Mouse (Mus musculus) cerebellum, adult 2 months (tissue): ENCODE results near the gene Tpsb2. TPM values are rescaled to one million over a fixed set of nuclear protein-coding genes. Genes with fewer than 3 reads are reported as not detected.

Source experiments
- DNase-seq, 2 experiments: peaks; one replicate each; pipeline ENCODE4 v3.0.0; 2021
- H3K27ac ChIP-seq: fragments of 200-500 bp; 2 replicates; pipeline ENCODE4 v1.5.1; 2012; ENCODE audit warnings: low read length, control low read depth, inconsistent platforms; ENCODE audit not compliant: insufficient read depth
- H3K27me3 ChIP-seq: fragments of 200-500 bp; 2 replicates; pipeline ENCODE4 v1.6.1; 2012; ENCODE audit warnings: inconsistent platforms, mild to moderate bottlenecking, low read length, moderate library complexity; ENCODE audit not compliant: control insufficient read depth, insufficient read depth
- H3K4me1 ChIP-seq: fragments of 200-500 bp; 2 replicates; pipeline ENCODE4 v1.6.1; 2011; ENCODE audit warnings: low read length; ENCODE audit not compliant: control insufficient read depth, insufficient read depth
- H3K4me3 ChIP-seq: fragments of 200-500 bp; replicated peaks from 2 replicates; pipeline ENCODE3; 2011; ENCODE audit warnings: mild to moderate bottlenecking, low read depth, low read length, control low read depth; ENCODE audit not compliant: insufficient read depth
- CTCF ChIP-seq: fragments of 200-500 bp; IDR thresholded peaks from 2 replicates; pipeline ENCODE4 v1.5.1; 2011; ENCODE audit warnings: low read depth, mild to moderate bottlenecking, control low read depth, low read length, moderate library complexity, borderline replicate concordance; ENCODE audit not compliant: insufficient read depth
- POLR2A ChIP-seq: fragments of 200-500 bp; IDR thresholded peaks from 2 replicates; pipeline ENCODE4 v1.6.1; 2011; ENCODE audit warnings: low read length, control low read depth, borderline replicate concordance; ENCODE audit not compliant: insufficient read depth
- WGBS: fragments of 180-500 bp; shearing (Covaris S2); methylation state at CpG from one replicate; pipeline ENCODE4 v1.1.7; 2018; 5-methylcytosine and 5-hydroxymethylcytosine counted together
- polyA plus RNA-seq: library from polyadenylated mRNA; depleted of rRNA; stranded (reverse); fragments of >200 nt; gene quantifications from 2 replicates; pipeline ENCODE4 v1.2.3, GENCODE M21; 2012

Gene Tpsb2
- polyA plus RNA-seq, 1 experiment, result not detected

DNA sequence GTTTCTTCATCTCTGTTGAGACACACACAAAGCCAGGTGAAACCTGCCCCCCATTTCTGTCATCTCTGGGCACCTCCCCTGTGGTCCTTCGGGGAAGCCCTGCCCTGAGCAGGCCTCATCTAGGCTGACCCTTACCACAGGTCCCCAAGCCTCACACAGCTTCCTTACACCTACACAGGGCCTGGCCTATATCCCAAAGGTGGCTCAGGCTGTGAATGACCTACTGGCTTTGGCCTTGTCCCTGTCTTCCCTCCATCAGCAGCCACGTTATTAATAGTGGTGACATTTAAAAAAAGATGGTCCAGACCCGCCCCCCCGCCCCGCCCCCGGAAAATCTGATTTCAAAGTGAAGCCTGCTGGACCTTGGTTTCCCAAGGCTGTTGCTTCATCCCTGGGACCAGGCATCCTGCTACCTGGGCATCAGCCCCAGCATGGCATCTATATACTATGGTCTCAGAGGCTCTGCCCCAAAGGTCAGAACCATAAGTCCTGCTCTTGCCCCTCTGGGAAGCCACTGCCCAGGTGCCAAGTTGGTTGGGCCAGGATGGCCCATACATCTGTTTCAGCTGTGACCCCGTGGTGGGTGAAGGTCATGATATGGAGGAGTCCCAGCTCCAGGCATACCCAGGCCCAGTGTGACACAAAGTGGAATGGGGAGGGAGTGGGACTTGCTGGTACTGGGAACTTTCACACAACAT is 42.3 kb downstream of the Tpsb2 start:
- no peak overlapping the region for H3K4me3 ChIP-seq
- 86% methylated on average over 7 of the region's 7 CpGs for WGBS
- TF ChIP-seq CTCF (no peak), POLR2A (no peak)
- H3K4me1 ChIP-seq, result no peaks in the 10 kb centered on the region; the same call in 1 of the 2 replicates
- DNase-seq, result no peak
- no peak overlapping the region for H3K27ac ChIP-seq
- no peaks in the 10 kb centered on the region for H3K27me3 ChIP-seq

DNA sequence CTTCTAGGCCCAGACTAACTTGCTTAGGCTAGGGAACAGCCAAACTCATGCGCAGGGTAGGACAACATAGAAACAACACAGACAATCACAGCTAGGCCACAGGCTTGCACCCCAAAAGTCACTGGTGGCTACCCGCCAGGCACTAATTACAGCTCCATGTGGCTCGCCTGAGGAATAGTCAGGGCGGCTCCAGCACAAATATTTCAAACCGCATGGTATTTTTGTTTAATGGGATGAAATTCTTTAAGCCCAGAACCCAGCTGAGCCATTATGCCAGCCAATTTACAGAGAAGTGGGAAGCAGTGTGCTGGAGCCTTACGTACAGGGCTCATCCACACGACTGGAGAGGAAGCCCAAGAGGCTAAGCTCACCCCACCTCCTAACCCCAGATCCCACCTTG is 43.5 kb downstream of the Tpsb2 start:
- no peaks in the 10 kb centered on the region for H3K27me3 ChIP-seq
- no peaks in the 10 kb centered on the region; the same call in 1 of the 2 replicates for H3K4me1 ChIP-seq
- WGBS, result 77% methylated on average over 7 of the region's 7 CpGs
- DNase-seq, result no peak
- H3K4me3 ChIP-seq, result no peak overlapping the region
- H3K27ac ChIP-seq, result no peak overlapping the region
- TF ChIP-seq POLR2A, result no peak
- TF ChIP-seq CTCF, result no peak

DNA sequence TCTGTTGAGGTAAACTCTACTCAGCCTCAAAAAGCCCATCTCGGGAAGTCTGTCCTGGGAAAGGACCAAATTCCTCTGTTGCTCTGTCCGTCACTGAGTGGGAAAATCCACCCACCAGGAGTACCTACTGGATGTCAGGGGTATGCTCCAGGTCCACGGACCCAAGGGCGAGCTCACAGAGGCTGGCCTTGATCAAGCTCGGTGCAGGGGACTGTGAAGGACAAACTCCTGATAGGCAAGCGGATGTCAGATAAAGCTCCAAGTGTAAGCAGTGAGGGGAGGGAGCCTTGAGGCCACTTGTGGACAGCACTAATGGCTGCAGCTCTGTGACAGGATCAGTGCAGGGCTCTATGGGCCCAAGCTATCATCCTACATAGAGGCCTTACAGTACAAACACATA is 44.1 kb downstream of the Tpsb2 start:
- Histone ChIP-seq H3K4me3 (no peak overlapping the region), H3K27ac (no peak overlapping the region), H3K4me1 (no peaks in the 10 kb centered on the region; the same call in 1 of the 2 replicates), H3K27me3 (no peaks in the 10 kb centered on the region)
- no peak for TF ChIP-seq POLR2A
- no peak for TF ChIP-seq CTCF
- DNase-seq, result no peak
- WGBS, result 91% methylated on average over 6 of the region's 6 CpGs

GRCm38 (mm10) chr17:25410786-25411185 is 44.7 kb downstream of the Tpsb2 start:
- peak in 1 of 2 experiments; percentile 13 for DNase-seq
- Histone ChIP-seq H3K4me1 (no peaks in the 10 kb centered on the region; the same call in 1 of the 2 replicates), H3K27me3 (no peaks in the 10 kb centered on the region), H3K4me3 (no peak overlapping the region), H3K27ac (no peak overlapping the region)
- TF ChIP-seq CTCF, result no peak
- no peak for TF ChIP-seq POLR2A
- WGBS, result 2% methylated on average over 7 of the region's 7 CpGs

DNA sequence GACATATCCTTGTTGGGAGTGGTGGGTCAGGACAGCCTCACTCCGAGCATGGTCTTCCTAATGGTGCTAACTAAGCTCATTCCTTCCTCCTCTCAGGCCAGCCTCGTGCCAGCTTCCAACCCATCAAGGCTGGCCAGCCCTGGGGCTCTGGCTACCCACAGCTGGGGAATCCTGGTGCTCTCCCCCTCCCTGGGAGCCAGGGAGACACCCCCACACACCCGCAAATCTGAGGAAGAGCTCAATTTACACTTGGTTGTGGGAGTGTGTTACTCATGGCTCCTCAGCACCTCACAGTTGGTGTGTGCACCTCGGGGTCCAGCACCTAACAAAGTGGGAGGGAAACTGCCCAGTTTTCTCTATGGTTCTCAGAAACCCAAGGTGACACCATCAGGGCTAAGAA is 45.1 kb downstream of the Tpsb2 start:
- no peak overlapping the region for H3K27ac ChIP-seq
- 39% methylated on average over 4 of the region's 4 CpGs for whole genome bisulfite sequencing
- no peak for TF ChIP-seq CTCF
- TF ChIP-seq POLR2A, result no peak
- DNase-seq, result no peak
- H3K4me3 ChIP-seq, result no peak overlapping the region
- H3K4me1 ChIP-seq, result no peaks in the 10 kb centered on the region; the same call in 1 of the 2 replicates
- H3K27me3 ChIP-seq, result no peaks in the 10 kb centered on the region

GRCm38 (mm10) chr17:25414209-25414608 is 48.1 kb downstream of the Tpsb2 start:
- 68% methylated on average over 4 of the region's 4 CpGs for WGBS
- H3K27ac ChIP-seq, result no peak overlapping the region
- TF ChIP-seq POLR2A, result no peak
- TF ChIP-seq CTCF, result no peak
- no peaks in the 10 kb centered on the region for H3K27me3 ChIP-seq
- H3K4me3 ChIP-seq, result no peak overlapping the region
- H3K4me1 ChIP-seq, result no peaks in the 10 kb centered on the region
- no peak for DNase-seq

DNA sequence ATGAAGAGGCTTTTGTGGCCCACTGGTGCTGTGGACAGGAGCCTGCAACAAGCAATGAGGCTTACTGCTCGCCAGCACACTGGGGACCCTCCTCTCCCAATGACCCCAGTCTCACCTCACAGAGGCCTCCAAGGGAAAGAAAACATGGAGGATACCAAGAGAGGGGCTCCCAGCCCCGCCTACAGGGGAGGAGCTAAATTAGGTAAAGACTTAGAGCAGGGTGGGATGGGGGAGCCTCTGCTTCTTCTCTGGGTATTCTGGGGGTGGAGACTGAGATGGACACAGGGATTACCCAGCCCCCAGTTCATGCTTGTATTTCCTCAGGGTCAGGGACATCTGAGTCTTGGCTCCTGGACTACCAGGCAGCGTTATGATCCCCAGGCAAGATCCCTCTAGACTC is 48.8 kb downstream of the Tpsb2 start:
- H3K4me1 ChIP-seq, result no peaks in the 10 kb centered on the region
- H3K4me3 ChIP-seq, result no peak overlapping the region
- TF ChIP-seq POLR2A (no peak), CTCF (no peak)
- 65% methylated on average over 3 of the region's 3 CpGs for WGBS
- no peaks in the 10 kb centered on the region for H3K27me3 ChIP-seq
- no peak for DNase-seq
- H3K27ac ChIP-seq, result no peak overlapping the region

- DNase-seq, result no peak
- Histone ChIP-seq H3K27me3 (no peaks in the 10 kb centered on the region), H3K4me3 (no peak overlapping the region), H3K4me1 (no peaks in the 10 kb centered on the region), H3K27ac (no peak overlapping the region)
- TF ChIP-seq CTCF (no peak), POLR2A (no peak)
- 19% methylated on average over 6 of the region's 6 CpGs for WGBS
Measured at GRCm38 (mm10) chr17:25415421-25415913, 49.4 kb downstream of the Tpsb2 start.
